Mouse (Mus musculus): Measurements from ENCODE around the gene Pgm2l1. TPM values are rescaled to one million over a fixed set of nuclear protein-coding genes. Genes with fewer than 3 reads are reported as not detected.
A peak's percentile ranks its signal among the peaks of the same experiment; 100 is the strongest.

Pgm2l1 gene
- polyA plus RNA-seq (2015; fragmentation: Nextera tagmentation; extraction: Ambion mirVana) = 1.8 and 2.0 TPM in 2 replicates

DNA sequence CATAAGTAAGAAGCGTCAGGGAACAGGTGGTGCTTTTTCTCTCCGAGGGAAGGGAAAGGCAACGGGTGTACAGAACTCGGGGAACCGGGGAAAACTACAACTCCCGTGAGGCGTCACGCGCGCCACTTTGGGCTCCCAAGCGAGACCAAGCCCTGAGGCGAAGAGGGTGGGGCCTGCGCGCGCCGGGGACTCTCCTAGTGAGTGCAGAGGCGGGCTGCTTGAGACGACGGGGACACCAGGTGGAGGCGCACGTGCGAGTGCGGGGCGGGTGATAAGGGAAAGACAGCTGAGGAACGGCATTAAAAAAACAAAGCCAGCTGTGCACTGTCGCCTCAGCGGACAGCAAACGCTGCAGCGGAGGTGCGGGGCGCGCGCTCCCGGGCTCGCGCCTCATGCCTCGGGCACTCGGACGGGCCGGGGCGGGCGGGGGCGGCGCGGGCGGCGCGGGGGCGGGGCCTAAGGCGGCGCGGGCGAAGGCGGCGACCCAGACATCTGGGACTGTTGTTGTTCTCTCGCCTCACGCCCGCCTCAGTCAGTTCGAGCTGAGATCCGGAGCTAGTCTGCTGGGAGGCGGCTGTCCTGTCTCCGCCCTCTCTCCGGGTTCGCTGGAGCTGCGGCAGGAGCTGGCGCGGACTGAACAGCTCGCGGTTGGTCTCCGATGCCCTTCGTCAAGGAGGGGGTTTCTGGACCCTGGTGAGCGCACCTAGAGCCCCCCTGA lies at the start of gene Pgm2l1:
Gene Pgm2l1, plus strand, starts transcription at position 237 of the 718 bp plus-strand sequence.
- under 1% methylated on average over 70 of the region's 72 CpGs for WGBS (ENCODE audit: insufficient replicate concordance)
- H3K27ac ChIP-seq = peak within 1 kb of the TSS; percentile 96
- H3K9ac ChIP-seq = peak within 1 kb of the TSS; percentile 88
- H3K4me3 ChIP-seq (replicated peaks) = peak within 1 kb of the TSS; percentile 79
- H3K27me3 ChIP-seq = no peaks in the 10 kb centered on the region
- no peaks in the 10 kb centered on the region for H3K9me3 ChIP-seq (replicated peaks)
- ATAC-seq (ENCODE audit: low read depth) (peak; percentile 97), DNase-seq (peak; percentile 97)
- peak within 1 kb of the TSS; percentile 96 for H3K4me2 ChIP-seq
- H3K4me1 ChIP-seq (replicated peaks) = peaks cover 23% of the 10 kb centered on the region
- no peaks in the 10 kb centered on the region for H3K36me3 ChIP-seq

DNA sequence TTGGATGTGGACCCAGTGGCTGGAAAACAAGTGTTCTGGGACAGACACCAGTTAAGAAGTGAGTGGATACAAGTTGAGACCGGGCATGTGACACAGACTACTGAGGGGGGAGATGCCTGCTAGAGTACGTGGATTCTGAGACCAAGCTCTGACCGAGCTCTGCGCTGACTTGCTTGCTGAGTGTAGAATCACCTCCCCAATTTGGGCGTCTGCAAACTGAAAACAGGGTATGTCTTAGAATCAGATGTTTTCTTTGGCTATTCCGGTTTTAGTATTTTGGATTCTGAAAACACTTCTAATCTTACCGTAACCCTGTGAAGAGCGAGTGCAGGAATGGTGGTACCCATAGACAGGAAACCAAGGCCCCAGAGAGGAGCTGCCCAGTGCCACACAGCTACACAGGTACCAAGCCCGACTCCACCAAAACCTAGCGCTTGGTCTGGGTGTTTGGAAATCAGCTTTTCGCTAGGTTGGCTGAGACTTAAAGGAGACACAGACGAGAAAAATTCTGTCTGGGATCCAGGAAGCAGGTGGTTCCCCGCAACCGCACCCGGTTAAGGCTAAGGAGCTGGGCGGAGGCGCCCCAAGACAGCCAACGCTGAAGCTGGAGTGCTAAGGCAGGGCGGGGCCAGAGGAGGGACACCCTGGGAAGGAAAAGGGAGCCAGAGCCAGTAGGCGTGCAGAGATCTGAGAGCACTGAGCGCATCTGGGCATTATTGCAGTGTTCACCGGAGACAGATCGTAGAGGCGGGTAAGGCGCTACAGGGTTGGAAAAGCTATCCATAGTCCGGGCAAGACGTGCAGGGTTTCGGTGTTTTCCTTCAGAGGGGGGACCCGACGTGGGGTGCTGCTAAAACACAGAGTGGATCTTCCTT lies 48.9 kb upstream of the Pgm2l1 start:
- Histone ChIP-seq H3K9me3 (replicated peaks) (no peaks in the 10 kb centered on the region), H3K4me1 (replicated peaks) (peaks cover 37% of the 10 kb centered on the region), H3K4me2 (peak overlapping the region; percentile 64), H3K4me3 (replicated peaks) (peak overlapping the region; percentile 39), H3K36me3 (no peaks in the 10 kb centered on the region), H3K27ac (no peak overlapping the region), H3K27me3 (peaks cover 65% of the 10 kb centered on the region), H3K9ac (peak overlapping the region; percentile 27; the same call in 1 of the 2 replicates)
- ATAC-seq (ENCODE audit: low read depth) = peak; percentile 73
- WGBS (ENCODE audit: insufficient replicate concordance) = 7% methylated on average over 30 of the region's 30 CpGs
- DNase-seq = peak; percentile 43

DNA sequence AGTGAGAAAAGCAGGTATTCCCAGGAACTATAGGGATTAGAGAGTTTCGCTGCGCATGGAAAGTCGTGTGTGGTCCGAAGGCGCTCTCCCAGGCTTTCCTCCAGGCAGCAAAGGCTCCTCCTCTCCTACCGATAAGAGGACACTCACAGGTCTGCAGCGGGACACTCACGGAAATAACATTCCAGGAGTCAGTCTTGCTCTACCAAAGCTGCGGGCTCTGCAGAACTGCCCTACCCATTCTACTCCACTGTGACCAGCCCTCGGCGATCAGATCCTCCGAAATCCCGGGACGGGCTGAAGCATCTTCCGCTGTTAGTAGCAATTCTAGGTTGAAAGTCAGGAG lies 48.3 kb upstream of the Pgm2l1 start:
- no peak for ATAC-seq (ENCODE audit: low read depth)
- 2% methylated on average over 15 of the region's 15 CpGs for WGBS (ENCODE audit: insufficient replicate concordance)
- no peak overlapping the region for H3K27ac ChIP-seq
- peak; percentile 7 for DNase-seq
- no peaks in the 10 kb centered on the region for H3K9me3 ChIP-seq (replicated peaks)
- H3K4me2 ChIP-seq = peak overlapping the region; percentile 64
- peak overlapping the region; percentile 39 for H3K4me3 ChIP-seq (replicated peaks)
- no peaks in the 10 kb centered on the region for H3K36me3 ChIP-seq
- H3K27me3 ChIP-seq = peaks cover 62% of the 10 kb centered on the region
- peaks cover 37% of the 10 kb centered on the region for H3K4me1 ChIP-seq (replicated peaks)
- peak overlapping the region; percentile 27; the same call in 1 of the 2 replicates for H3K9ac ChIP-seq

DNA sequence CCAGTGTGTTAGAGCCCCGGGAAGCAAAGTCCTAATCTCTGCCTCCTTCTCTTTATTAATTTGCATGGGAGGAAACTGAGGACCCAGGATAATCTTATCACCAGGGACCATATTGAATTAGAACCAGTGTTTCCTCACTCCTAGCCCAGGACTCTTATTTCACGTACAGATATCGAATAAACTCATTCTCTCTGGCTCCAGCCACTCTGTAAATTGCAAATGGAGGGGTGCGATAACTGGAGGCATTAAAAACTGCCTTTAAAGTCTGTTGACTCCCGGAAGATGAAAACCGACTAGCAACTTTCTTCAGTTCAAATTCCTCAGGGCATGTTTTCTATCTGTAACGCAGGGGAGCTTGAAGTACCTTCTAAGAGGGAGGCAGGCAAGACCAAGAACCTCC lies 47.8 kb upstream of the Pgm2l1 start:
- Histone ChIP-seq H3K27me3 (peaks cover 61% of the 10 kb centered on the region), H3K9ac (peak overlapping the region; percentile 24; the same call in 1 of the 2 replicates), H3K27ac (peak overlapping the region; percentile 51; the same call in 1 of the 2 replicates), H3K4me2 (peak overlapping the region; percentile 64), H3K4me1 (replicated peaks) (peaks cover 37% of the 10 kb centered on the region), H3K36me3 (no peaks in the 10 kb centered on the region), H3K9me3 (replicated peaks) (no peaks in the 10 kb centered on the region), H3K4me3 (replicated peaks) (peak overlapping the region; percentile 39)
- ATAC-seq (ENCODE audit: low read depth) = peak; percentile 75
- DNase-seq = peak; percentile 46
- WGBS (ENCODE audit: insufficient replicate concordance) = 8% methylated on average over 7 of the region's 7 CpGs

DNA sequence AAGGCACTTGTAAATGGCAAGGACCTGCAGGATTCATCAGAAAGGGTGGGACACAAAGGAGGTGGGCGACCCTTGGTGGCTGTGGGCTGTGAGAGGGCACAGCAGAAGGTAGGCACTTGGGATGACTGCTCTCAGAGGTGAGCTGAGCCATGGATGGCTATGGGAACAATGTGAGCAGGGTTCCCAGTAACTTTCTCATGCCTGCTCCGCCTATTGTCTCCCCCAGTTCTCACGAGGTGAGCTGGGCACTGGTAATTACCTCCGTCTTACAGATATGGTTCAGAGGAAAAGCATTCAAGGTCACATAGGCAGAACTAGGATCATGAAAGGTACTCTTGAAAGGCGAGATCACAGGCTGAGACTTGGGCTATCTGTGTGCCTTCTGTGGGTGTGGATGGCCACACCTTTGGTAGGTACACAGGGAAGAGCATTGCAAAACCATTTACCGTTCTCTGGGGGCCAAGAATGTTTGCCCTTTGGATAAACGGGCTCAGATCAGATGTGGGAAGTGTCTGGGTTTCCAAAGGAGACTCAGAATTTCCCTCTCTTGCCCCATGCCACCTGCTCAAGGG lies 47.3 kb upstream of the Pgm2l1 start:
- H3K4me1 ChIP-seq (replicated peaks) = peaks cover 37% of the 10 kb centered on the region
- peak overlapping the region; percentile 51; the same call in 1 of the 2 replicates for H3K27ac ChIP-seq
- H3K27me3 ChIP-seq = peaks cover 61% of the 10 kb centered on the region
- DNase-seq (no peak), ATAC-seq (ENCODE audit: low read depth) (no peak)
- no peaks in the 10 kb centered on the region for H3K9me3 ChIP-seq (replicated peaks)
- H3K36me3 ChIP-seq = no peaks in the 10 kb centered on the region
- 31% methylated on average over 7 of the region's 7 CpGs for WGBS (ENCODE audit: insufficient replicate concordance)
- 0 out of 2 replicates have a peak overlapping the region, but pooled peaks have one; percentile 7 for H3K4me3 ChIP-seq (replicated peaks)
- peak overlapping the region; percentile 24; the same call in 1 of the 2 replicates for H3K9ac ChIP-seq
- H3K4me2 ChIP-seq = peak overlapping the region; percentile 64

DNA sequence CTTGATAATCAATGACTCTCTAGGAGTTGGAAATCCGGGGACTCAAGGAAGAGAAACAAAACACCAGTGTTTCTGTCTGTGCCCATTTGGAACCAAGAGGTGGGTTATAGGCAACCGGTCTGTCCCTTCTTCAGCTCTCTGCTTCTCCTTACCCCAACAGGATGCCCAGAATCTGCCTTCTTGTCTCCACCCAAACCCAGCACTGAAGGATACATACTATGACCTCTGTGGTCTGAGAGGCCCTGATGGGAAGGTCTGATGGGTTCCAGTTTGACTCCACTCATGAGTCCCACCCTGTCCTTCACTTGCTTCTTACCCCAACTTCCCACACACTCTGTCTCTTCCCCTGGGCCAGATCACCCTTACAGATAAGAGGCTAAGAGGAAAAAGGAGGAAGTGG lies 46.0 kb upstream of the Pgm2l1 start:
- WGBS (ENCODE audit: insufficient replicate concordance) = 76% methylated on average over 2 of the region's 2 CpGs
- Histone ChIP-seq H3K27me3 (peaks cover 53% of the 10 kb centered on the region), H3K9me3 (replicated peaks) (no peaks in the 10 kb centered on the region), H3K4me2 (no peak overlapping the region), H3K27ac (no peak overlapping the region), H3K4me3 (replicated peaks) (no peak overlapping the region), H3K9ac (no peak overlapping the region), H3K36me3 (no peaks in the 10 kb centered on the region), H3K4me1 (replicated peaks) (peaks cover 37% of the 10 kb centered on the region)
- no peak for ATAC-seq (ENCODE audit: low read depth)
- DNase-seq = no peak

DNA sequence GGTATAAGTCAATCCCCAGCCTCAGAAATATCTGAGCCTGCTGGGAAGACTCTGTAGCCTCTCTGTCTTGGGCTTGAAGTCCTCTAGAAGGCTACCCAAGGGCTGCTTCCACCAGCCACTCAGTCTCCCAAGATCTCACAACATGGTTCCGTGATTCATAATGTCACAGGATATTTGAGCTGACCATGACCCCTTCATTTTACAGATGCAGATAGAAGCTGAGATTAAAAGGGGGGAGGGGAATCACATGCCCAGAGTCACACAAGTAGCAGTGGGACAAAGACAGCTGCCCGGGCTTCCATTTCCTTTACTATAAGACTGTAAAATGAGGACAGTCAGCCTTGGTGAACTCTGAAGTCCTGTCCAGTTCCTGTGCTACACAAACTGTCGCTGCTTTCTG lies 45.6 kb upstream of the Pgm2l1 start:
- peaks cover 37% of the 10 kb centered on the region for H3K4me1 ChIP-seq (replicated peaks)
- no peak overlapping the region for H3K9ac ChIP-seq
- no peaks in the 10 kb centered on the region for H3K36me3 ChIP-seq
- ATAC-seq (ENCODE audit: low read depth) (no peak), DNase-seq (no peak)
- H3K27me3 ChIP-seq = peaks cover 53% of the 10 kb centered on the region
- H3K4me3 ChIP-seq (replicated peaks) = no peak overlapping the region
- no peak overlapping the region for H3K4me2 ChIP-seq
- no peaks in the 10 kb centered on the region for H3K9me3 ChIP-seq (replicated peaks)
- 58% methylated on average over 3 of the region's 3 CpGs for WGBS (ENCODE audit: insufficient replicate concordance)
- no peak overlapping the region for H3K27ac ChIP-seq

DNA sequence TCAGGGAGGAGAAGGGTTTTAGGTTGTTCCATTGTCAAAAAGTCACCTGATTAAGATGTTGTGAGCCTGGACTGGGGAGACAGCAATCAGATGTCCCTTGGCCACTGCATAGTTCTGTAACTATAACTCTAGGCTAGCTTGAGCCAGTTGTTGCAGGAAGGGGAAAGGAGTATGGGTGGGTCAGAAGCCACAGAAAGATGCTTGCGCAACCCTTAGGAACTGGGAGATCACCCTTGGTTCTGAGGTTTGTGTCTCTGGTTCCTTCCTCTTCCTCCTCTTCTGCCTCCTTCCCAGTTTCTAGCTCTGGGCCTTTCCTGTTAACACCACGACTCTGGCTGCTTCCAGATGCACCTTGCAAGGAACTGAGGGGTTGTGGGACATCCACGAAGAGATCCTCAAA lies 44.8 kb upstream of the Pgm2l1 start:
- H3K27me3 ChIP-seq = peaks cover 45% of the 10 kb centered on the region
- H3K27ac ChIP-seq = no peak overlapping the region
- H3K9me3 ChIP-seq (replicated peaks) = no peaks in the 10 kb centered on the region
- no peak for DNase-seq
- no peak overlapping the region for H3K9ac ChIP-seq
- no peak for ATAC-seq (ENCODE audit: low read depth)
- no peak overlapping the region for H3K4me2 ChIP-seq
- H3K4me1 ChIP-seq (replicated peaks) = peaks cover 37% of the 10 kb centered on the region
- H3K4me3 ChIP-seq (replicated peaks) = no peak overlapping the region
- 35% methylated on average over 3 of the region's 3 CpGs for WGBS (ENCODE audit: insufficient replicate concordance)
- no peaks in the 10 kb centered on the region for H3K36me3 ChIP-seq

DNA sequence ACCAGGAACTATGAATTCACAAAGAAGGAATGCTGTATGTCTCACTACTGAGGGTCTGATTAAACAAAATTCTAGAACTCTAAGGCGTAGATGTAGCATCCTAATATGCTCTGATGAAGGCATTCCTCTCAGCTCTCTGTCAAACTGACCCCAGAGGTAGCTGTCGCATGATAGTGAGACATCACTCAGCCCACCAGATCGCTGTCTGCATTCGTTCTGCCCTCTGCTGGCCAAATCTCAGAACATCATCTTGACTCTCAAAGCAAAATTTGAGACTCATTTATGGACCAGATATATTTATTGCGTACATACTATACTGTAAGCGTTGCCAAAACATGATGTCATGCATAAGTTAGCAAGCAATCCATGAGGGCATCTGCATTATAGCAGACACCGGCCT lies 39.6 kb upstream of the Pgm2l1 start:
- DNase-seq (peak; percentile 11), ATAC-seq (ENCODE audit: low read depth) (no peak)
- H3K4me3 ChIP-seq (replicated peaks) = no peak overlapping the region
- no peak overlapping the region for H3K4me2 ChIP-seq
- H3K27ac ChIP-seq = no peak overlapping the region
- peaks cover 22% of the 10 kb centered on the region for H3K27me3 ChIP-seq
- H3K9me3 ChIP-seq (replicated peaks) = no peaks in the 10 kb centered on the region
- WGBS (ENCODE audit: insufficient replicate concordance) = 16% methylated on average over 7 of the region's 7 CpGs
- no peaks in the 10 kb centered on the region for H3K36me3 ChIP-seq
- no peaks in the 10 kb centered on the region for H3K4me1 ChIP-seq (replicated peaks)
- H3K9ac ChIP-seq = no peak overlapping the region

DNA sequence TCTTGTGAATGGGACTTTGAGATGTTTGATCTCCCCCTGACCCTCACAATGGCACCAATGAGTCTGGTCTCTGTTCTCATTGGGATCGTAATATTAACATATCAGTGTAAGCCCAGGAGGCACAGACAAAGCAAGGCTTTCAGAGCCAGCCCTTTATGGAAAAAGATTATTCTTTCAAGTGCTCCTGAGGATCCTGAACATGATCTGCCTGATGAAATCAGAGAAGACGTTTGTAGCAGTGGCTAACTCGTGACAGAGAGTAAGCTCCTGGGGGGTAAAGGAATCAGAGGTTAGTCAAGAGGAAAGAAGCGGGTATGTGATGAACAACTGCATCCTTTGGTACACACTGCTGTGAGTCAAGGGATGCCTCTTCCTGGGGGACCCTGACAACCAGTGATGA lies 37.0 kb upstream of the Pgm2l1 start:
- DNase-seq = no peak
- 45% methylated on average over 4 of the region's 4 CpGs for WGBS (ENCODE audit: insufficient replicate concordance)
- H3K4me1 ChIP-seq (replicated peaks) = no peaks in the 10 kb centered on the region

DNA sequence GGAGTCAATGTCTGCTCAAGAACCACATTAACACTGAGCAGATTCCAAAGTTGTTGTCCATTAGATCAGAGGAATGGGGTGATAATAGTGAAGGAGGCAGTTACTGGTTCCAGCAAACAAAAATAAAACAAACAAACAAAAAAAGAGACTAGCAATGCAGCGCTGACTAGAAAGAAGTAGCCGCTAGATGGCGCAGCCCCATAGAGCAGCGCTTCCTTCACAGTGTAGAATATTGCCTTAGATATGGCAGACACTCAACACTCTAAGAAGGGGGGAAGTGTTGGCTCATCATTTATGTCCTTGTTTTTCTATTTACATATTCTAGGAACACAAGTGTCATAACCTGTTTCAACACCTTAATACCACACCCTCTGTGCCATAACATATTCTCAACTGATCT lies 36.4 kb upstream of the Pgm2l1 start:
- Histone ChIP-seq H3K36me3 (no peaks in the 10 kb centered on the region), H3K4me3 (replicated peaks) (no peak overlapping the region), H3K9ac (no peak overlapping the region), H3K27me3 (peaks cover 20% of the 10 kb centered on the region), H3K4me2 (no peak overlapping the region), H3K9me3 (replicated peaks) (no peaks in the 10 kb centered on the region), H3K27ac (no peak overlapping the region), H3K4me1 (replicated peaks) (no peaks in the 10 kb centered on the region)
- 3% methylated on average over 4 of the region's 4 CpGs for WGBS (ENCODE audit: insufficient replicate concordance)
- peak; percentile 29 for DNase-seq
- no peak for ATAC-seq (ENCODE audit: low read depth)

More for the DNA sequence above, 37.0 kb upstream of the Pgm2l1 start:
- Histone ChIP-seq H3K4me3 (replicated peaks) (no peak overlapping the region), H3K36me3 (no peaks in the 10 kb centered on the region), H3K4me2 (no peak overlapping the region), H3K27ac (no peak overlapping the region), H3K9ac (no peak overlapping the region), H3K27me3 (peaks cover 20% of the 10 kb centered on the region), H3K9me3 (replicated peaks) (no peaks in the 10 kb centered on the region)
- ATAC-seq (ENCODE audit: low read depth) = no peak
